Mouse (Mus musculus): ENCODE measurements at regions not wholly inside any gene's neighbourhood (a gene's known extent, or its start where the extent isn't known, plus 50 kb on each side); places are given as distances from the start of the nearest gene placed in this dataset.
"Not testable (repeated sequence)": the region's sequence is repeated elsewhere in the genome, so short reads cannot be mapped to it uniquely, and the experiment has no call there.

GRCm38 (mm10) chr13:50754911-50755310 is 56.8 kb downstream of the Gm8765 start:
- not testable (repeated sequence) for ATAC-seq (ENCODE audit: low read depth); H3K27ac ChIP-seq (ENCODE audit: low read depth, low read length); H3K4me3 ChIP-seq (ENCODE audit: low read depth, low read length); H3K27me3 ChIP-seq (ENCODE audit: control insufficient read depth, insufficient read depth, low read length); H3K9me3 ChIP-seq (ENCODE audit: control insufficient read depth, low read length); H3K4me2 ChIP-seq (ENCODE audit: low read depth, low read length); H3K9ac ChIP-seq (replicated peaks; ENCODE audit: low read depth, low read length); H3K36me3 ChIP-seq (ENCODE audit: control insufficient read depth, insufficient read depth, low read length); H3K4me1 ChIP-seq (ENCODE audit: control insufficient read depth, insufficient read depth, low read length)

GRCm38 (mm10) chr13:50756334-50756733 is 58.2 kb downstream of the Gm8765 start:
- WGBS = 77% methylated on average over 1 of the region's 1 CpGs
- ATAC-seq (ENCODE audit: low read depth); H3K4me2 ChIP-seq (ENCODE audit: low read depth, low read length); H3K4me3 ChIP-seq (ENCODE audit: low read depth, low read length); H3K27me3 ChIP-seq (ENCODE audit: control insufficient read depth, insufficient read depth, low read length); H3K36me3 ChIP-seq (ENCODE audit: control insufficient read depth, insufficient read depth, low read length); H3K9ac ChIP-seq (replicated peaks; ENCODE audit: low read depth, low read length); H3K9me3 ChIP-seq (ENCODE audit: control insufficient read depth, low read length); H3K27ac ChIP-seq (ENCODE audit: low read depth, low read length); H3K4me1 ChIP-seq (ENCODE audit: control insufficient read depth, insufficient read depth, low read length): not testable (repeated sequence)

GRCm38 (mm10) chr13:50764618-50765017 is 66.5 kb downstream of the Gm8765 start:
- Histone ChIP-seq H3K9ac (replicated peaks; ENCODE audit: low read depth, low read length) (no peak overlapping the region), H3K9me3 (ENCODE audit: control insufficient read depth, low read length) (no peaks in the 10 kb centered on the region), H3K27ac (ENCODE audit: low read depth, low read length) (no peak overlapping the region), H3K36me3 (ENCODE audit: control insufficient read depth, insufficient read depth, low read length) (no peaks in the 10 kb centered on the region), H3K4me1 (ENCODE audit: control insufficient read depth, insufficient read depth, low read length) (no peaks in the 10 kb centered on the region), H3K4me2 (ENCODE audit: low read depth, low read length) (no peak overlapping the region), H3K4me3 (ENCODE audit: low read depth, low read length) (no peak overlapping the region), H3K27me3 (ENCODE audit: control insufficient read depth, insufficient read depth, low read length) (no peaks in the 10 kb centered on the region)
- no peak for ATAC-seq (ENCODE audit: low read depth)
- WGBS = 73% methylated on average over 2 of the region's 2 CpGs

- not testable (repeated sequence) for ATAC-seq (ENCODE audit: low read depth)
Measured at GRCm38 (mm10) chr13:50780036-50780435, 81.9 kb downstream of the Gm8765 start.

GRCm38 (mm10) chr13:50829879-50830550 is 131.9 kb downstream of the Gm8765 start:
- H3K27me3 ChIP-seq (ENCODE audit: control insufficient read depth, insufficient read depth, low read length); H3K9me3 ChIP-seq (ENCODE audit: control insufficient read depth, low read length); H3K4me2 ChIP-seq (ENCODE audit: low read depth, low read length); H3K27ac ChIP-seq (ENCODE audit: low read depth, low read length); H3K4me3 ChIP-seq (ENCODE audit: low read depth, low read length); H3K9ac ChIP-seq (replicated peaks; ENCODE audit: low read depth, low read length); H3K36me3 ChIP-seq (ENCODE audit: control insufficient read depth, insufficient read depth, low read length); H3K4me1 ChIP-seq (ENCODE audit: control insufficient read depth, insufficient read depth, low read length): not testable (repeated sequence)
- WGBS = 21% methylated on average over 4 of the region's 5 CpGs
- peak; percentile 92 for ATAC-seq (ENCODE audit: low read depth)

More at GRCm38 (mm10) chr13:50780036-50780435, 81.9 kb downstream of the Gm8765 start:
- H3K4me3 ChIP-seq (ENCODE audit: low read depth, low read length); H3K9ac ChIP-seq (replicated peaks; ENCODE audit: low read depth, low read length); H3K27ac ChIP-seq (ENCODE audit: low read depth, low read length); H3K4me1 ChIP-seq (ENCODE audit: control insufficient read depth, insufficient read depth, low read length); H3K27me3 ChIP-seq (ENCODE audit: control insufficient read depth, insufficient read depth, low read length); H3K36me3 ChIP-seq (ENCODE audit: control insufficient read depth, insufficient read depth, low read length); H3K9me3 ChIP-seq (ENCODE audit: control insufficient read depth, low read length); H3K4me2 ChIP-seq (ENCODE audit: low read depth, low read length): not testable (repeated sequence)

Measured in neural tube, embryonic 14.5 days (tissue).